Mouse (Mus musculus): ENCODE measurements around the gene Ube2q1. TPM values are rescaled to one million over a fixed set of nuclear protein-coding genes. Genes with fewer than 3 reads are reported as not detected.

Gene Ube2q1
- total RNA-seq, 2 experiments from 2014 or later, result 29.5 to 33.4 TPM

GRCm38 (mm10) chr3:89819897-89820296, 46.5 kb downstream of the Ube2q1 start:
- no peak for DNase-seq (ENCODE audit: low spot score in 2 of 2)

GRCm38 (mm10) chr3:89820311-89821095, 47.1 kb downstream of the Ube2q1 start:
- DNase-seq (ENCODE audit: low spot score in 2 of 2), result no peak

DNA sequence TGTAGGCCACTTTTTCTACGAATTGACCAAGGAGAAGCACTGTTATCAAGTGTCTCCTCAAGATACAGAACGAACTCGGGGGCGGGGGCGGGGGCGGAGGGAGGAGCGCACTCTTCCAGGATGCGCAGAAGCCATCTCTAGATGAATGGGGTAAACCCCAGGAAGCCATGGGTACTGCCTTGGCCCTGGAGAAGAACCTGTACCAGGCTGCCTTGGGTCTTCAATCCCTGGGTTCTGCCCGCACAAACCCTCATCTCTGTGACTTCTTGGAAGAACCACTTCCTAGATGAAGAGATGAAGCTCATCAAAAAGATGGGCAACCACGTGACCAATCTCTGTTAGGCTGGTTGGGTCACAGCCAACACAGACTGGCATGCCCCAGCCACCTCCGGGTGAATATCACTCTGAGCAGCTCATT, 47.7 kb downstream of the Ube2q1 start:
- DNase-seq (ENCODE audit: low spot score in 2 of 2), result no peak

GRCm38 (mm10) chr3:89821548-89822480, 48.4 kb downstream of the Ube2q1 start:
- no peak for DNase-seq (ENCODE audit: low spot score in 2 of 2)

- DNase-seq (ENCODE audit: low spot score in 2 of 2), result no peak
These were observed 50.2 kb downstream of the Ube2q1 start for GRCm38 (mm10) chr3:89823594-89823993.

DNA sequence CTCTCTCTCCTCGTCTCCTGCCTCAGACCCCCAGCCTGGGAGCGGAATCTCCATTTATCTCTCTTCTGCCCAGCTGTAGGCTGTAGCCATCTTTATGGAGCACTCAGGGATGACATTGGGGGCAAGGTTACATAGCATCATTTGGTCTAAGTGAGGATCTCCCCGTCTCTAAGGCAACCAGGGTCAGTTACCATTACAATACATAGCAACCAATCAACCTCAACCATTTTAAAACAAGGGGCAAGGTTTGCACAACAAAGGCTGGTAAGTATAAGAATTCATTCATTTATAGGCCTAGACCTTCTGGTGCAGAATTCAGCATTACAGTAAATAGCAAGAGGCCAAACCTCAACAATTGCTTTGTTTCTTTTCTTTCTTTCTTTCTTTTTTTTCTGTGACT, 52.9 kb downstream of the Ube2q1 start:
- DNase-seq (ENCODE audit: low spot score in 2 of 2), result no peak

DNA sequence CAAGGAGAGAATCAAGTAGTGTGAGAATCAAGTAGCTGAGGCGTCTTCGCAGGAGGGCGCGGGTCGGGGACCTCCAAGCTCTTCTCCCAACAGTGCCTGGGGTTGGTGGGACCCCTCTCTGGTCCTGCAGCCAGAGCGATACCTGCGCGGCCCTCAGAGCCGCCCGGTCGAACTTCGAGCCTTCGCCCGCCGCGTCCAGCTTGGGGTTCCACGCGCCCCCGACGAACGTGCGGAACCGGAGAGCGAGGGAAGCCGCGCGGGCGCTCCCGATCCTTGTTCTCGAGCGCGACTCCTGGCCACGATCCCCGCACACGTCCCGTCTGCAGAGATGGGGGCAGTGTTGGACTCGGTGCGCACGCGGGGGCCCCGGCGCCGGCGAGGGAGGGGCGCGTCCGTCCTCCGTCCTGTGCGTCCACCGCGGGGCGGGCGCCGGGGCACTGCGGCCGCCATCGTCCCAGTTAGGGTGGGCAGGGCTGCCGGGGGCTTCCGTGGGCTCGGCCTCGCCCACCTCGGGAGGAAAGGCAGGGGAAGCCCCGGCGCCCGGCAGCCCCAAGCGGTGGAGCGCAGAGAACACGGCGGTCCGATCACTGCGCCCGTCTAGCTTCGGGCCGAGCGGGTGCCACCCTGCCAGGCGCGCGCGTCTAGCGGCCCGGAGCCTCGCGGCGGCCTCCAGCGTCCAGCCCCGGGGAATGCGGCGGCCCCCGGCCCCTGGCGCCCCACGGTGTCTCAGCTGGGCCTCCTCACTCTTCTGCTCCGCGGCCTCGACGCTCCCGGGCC, 57.6 kb downstream of the Ube2q1 start, which contains the start of gene She:
Gene She (plus strand): TSS at position 556 of the 777 bp plus-strand sequence.
- DNase-seq (ENCODE audit: low spot score in 2 of 2), result no peak

Other genes starting within 250 kb of the Ube2q1 start
- 10 to 100 TPM in 1 of 2 experiments, 1 to 10 TPM in 1; 9.0 to 11.2 TPM for gene Adar, start 58.6 kb upstream of the Ube2q1 start, total RNA-seq (2021)
- under 1 TPM; 0.23 to 0.27 TPM for gene Chrnb2, start 9.0 kb upstream of the Ube2q1 start, total RNA-seq (2021)
- 10 to 100 TPM; 10.3 to 11.1 TPM for gene She, start 57.8 kb downstream of the Ube2q1 start, total RNA-seq (2021)
- gene Il6ra, start 139.6 kb downstream of the Ube2q1 start, total RNA-seq (2021), result 1 to 10 TPM; 3.8 to 4.2 TPM
- 10 to 100 TPM; 64.6 to 67.7 TPM for gene Atp8b2, start 189.9 kb downstream of the Ube2q1 start, total RNA-seq (2021)
- gene Hax1, start 225.2 kb downstream of the Ube2q1 start, total RNA-seq (2021), result 10 to 100 TPM; 57.0 to 57.6 TPM